Mouse (Mus musculus): Measurements from ENCODE around the gene Mrpl49.

GRCm38 (mm10) chr19:6068951-6069350 is 11.4 kb upstream of the Mrpl49 start:
- TF ChIP-seq CTCF (IDR thresholded peaks at IDR 0.05; ENCODE audit: low read depth) = no peak
- TF ChIP-seq EP300 (IDR thresholded peaks at IDR 0.05; ENCODE audit: low read depth) = no peak

Data from liver, postnatal 0 days (tissue).